Mouse (Mus musculus): ENCODE results near the gene Zfp280b.
"Not testable (repeated sequence)": the region's sequence is repeated elsewhere in the genome, so short reads cannot be mapped to it uniquely, and the experiment has no call there.

The Zfp280b gene

GRCm38 (mm10) chr10:76032402-76033118 lies at the start of gene Zfp280b:
Gene Zfp280b (plus strand): TSS chr10:76032650.
- peak; percentile 98 for DNase-seq (ENCODE audit: low spot score)

DNA sequence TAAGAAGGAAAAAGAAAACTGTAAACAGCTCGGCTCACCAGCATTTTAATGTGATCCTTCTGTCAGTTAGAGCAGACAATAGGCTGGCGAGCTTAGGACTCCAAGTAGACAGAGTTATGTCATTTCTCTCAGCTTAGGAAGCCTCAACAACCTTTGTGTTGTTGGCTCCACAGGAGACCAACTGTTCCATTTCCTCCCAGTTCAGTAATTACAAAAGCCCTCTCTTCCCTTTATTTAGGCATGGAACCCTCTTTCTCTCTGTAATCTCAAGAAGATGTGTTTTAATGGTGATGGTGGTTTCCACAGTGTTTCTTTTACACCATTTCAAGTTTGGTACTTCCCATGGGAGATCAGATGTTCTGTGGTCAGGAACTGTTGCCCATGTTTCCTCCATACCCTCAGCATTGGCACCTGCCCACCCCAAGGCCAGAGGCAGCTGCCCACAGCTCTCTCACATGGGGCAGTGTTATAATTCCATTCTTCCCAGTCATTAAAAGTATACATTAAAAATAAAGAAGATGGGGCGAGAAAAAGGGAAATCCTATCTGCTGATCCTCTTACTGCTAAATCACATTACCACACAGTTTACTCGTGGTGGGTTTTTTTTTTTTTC lies 41.9 kb upstream of the Zfp280b start:
- no peak for DNase-seq (ENCODE audit: low spot score)

GRCm38 (mm10) chr10:75993616-75994240 lies 38.7 kb upstream of the Zfp280b start:
- no peak for DNase-seq (ENCODE audit: low spot score)

DNA sequence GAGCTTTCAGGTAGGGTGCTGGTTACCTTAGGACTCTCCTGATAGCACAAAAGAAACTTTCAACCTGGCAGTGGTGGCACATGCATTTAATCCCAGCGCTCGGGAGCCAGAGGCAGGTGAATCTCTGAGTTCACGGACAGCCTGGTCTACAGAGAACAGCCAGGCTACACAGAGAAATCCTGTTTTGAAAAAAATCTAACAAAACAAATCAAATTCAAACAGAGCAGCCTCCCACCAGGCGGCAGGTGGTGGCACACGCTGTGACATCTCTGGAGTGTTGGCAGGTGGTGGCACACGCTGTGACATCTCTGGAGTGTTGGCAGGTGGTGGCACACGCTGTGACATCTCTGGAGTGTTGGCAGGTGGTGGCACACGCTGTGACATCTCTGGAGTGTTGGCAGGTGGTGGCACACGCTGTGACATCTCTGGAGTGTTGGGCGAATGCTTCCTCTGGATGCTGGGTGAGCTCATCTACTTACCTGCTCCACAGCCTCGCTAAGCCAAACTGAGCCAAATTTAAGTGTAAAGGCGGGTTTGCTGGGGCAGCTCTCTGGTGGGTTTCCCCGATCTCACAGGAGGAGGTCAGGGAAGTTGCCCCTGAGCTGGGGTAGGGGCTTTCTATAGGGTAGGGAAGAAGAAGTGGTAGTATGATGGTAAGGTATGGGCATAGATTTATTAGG lies 37.8 kb upstream of the Zfp280b start:
- DNase-seq (ENCODE audit: low spot score): not testable (repeated sequence)

- DNase-seq (ENCODE audit: low spot score): no peak
These were observed 37.0 kb upstream of the Zfp280b start for GRCm38 (mm10) chr10:75995463-75995862.

GRCm38 (mm10) chr10:75996315-75996714 lies 36.1 kb upstream of the Zfp280b start:
- no peak for DNase-seq (ENCODE audit: low spot score)

GRCm38 (mm10) chr10:76001160-76001559 lies 31.3 kb upstream of the Zfp280b start:
- DNase-seq (ENCODE audit: low spot score): peak; percentile 6

GRCm38 (mm10) chr10:76002101-76002521 lies 30.3 kb upstream of the Zfp280b start:
- DNase-seq (ENCODE audit: low spot score): no peak

DNA sequence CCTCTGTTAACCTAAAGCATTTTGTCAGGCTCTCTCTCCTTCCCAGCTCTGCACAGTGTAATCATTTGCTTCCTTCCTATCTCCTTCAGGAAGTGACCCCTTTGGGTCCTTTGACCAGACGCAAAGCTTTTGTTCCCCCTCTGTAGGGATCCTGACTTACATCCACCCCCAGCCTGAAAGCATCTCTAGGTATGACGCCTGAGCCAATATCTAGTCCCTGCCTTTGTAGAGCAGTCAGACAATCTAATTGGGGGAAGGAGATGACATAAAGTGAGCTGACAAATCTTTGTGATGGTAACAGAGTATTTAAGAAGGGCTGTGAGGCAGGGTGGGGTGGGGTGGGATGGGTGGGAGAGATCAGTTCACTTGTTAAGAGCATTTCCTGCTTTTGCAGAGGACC lies 29.8 kb upstream of the Zfp280b start:
- DNase-seq (ENCODE audit: low spot score): no peak

DNA sequence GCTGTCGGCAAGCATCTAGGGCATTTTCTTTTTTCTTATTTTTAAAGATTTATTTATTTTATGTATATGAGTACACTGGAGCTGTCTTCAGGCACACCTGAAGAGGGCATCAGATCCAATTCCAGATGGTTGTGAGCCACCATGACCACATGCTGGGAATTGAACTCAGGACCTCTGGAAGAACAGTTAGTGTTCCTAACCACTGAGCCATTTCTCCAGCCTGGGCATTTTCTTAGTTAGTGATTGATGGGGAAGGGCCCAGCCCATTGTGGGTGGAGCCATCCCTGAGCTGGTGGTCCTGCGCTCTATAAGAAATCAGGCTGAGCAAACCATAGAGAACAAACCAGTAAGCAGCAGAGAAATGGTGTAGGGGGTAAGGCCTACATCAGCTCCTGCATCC lies 29.2 kb upstream of the Zfp280b start:
- DNase-seq (ENCODE audit: low spot score): no peak

DNA sequence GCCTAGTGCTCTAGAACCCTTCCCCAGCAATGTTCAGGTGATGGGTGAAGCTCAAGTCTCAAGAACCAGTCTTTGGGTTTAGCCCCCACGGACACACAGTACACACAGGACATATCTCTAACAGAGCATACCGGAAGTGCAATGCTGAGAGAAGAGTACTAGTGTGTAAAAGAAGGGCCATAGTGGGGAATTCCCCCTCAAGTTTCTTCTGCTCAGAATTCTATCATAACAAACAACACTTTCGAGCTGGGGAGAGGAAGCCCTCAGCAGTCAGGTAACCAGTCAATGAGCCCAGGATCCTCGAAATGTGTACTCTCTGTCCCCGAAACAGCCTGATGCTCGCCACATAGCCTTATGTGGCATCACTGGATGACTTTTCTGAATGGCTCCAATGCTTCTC lies 26.1 kb upstream of the Zfp280b start:
- no peak for DNase-seq (ENCODE audit: low spot score)

DNA sequence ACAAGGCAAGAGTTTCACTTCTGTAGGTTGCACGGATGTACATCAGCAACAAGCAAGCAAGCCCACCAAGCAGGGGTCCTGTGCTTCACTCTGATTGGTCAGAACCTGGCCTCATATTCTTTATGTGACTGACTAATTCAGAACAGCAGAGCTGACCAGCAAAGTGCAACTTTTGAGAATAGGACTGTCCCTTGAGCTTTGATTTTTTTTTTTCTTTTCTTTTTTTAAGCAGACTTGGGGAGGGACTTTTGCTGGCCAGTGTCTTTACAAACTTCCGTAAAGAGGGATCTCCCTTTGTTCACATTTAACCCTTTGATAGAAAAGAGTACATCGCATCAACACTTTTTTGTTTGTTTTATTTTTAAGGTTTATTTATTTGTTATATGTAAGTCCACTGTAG lies 22.6 kb upstream of the Zfp280b start:
- no peak for DNase-seq (ENCODE audit: low spot score)

DNA sequence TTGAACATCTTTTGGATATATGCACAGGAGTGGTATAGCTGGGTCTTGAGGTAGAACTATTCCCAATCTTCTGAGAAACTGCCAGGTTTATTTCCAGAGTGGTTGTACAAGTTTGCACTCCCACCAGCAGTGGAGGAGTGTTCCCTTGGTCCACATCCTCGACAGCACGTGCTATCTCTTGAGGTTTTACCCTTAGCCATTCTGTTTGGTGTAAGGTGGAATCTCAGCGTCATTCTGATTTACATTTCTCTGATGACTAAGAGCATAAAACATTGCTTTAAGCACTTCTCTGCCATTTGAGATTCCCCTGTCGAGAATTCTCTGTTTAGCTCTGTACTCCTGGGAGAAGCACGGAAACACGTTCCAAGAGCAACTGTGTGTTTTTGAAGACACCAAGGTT lies 19.5 kb upstream of the Zfp280b start:
- DNase-seq (ENCODE audit: low spot score): no peak

DNA sequence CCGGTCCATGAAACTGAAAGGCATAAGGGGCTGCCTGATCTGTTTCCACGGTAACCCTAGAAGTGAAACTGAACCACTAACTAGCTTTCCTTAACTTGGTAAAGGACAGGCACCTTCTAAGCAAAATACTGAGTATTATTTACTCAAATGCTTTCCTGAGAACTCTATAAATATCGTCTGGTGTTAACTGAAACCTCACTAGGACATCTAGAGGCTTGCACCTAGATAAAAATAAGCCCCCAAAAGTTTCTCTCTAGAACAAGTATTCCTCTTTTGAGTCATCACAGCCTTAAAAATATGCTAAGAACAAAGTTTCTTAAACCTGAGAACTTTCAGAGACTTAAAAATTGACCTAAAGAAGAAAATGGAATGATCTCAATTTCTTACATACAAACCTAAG lies 15.6 kb upstream of the Zfp280b start:
- no peak for DNase-seq (ENCODE audit: low spot score)

DNA sequence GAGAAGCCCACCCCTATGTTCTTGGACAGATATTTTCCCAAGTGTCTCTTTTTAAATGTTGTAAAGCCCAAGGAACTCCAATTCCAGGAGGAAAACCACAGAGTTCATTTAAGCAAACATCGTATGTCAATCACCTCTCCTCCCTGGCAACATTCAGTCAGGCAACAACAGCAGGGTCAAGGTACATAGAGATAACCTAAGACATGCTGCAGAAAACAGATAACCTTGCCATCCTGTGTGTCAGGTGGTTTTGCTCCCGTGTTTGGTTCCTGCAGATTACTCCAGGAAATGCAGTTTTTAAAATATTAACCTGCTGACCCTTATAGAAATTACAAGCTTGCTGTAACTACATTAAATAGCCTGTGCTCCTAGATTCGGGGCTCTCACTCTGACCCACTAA lies 10.7 kb upstream of the Zfp280b start:
- DNase-seq (ENCODE audit: low spot score): no peak

DNA sequence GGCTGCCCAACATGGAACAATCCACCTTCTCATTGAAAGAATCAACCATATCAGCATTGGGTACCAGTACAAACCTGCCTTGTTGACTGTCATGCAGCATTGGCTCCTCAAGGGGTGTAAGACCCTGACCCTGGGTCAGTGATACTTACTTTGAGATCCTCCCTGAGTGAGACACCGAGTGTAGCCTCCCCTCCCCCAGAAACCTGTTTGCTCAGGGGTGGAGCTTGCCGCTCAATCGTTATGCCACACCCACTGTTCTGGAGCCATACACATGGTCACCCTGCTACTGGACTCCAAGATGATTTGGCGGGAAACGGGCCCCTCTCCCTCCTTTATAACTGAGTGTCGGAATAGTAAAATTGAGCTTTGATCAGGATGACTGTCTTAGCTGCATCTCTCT lies 8.5 kb upstream of the Zfp280b start:
- DNase-seq (ENCODE audit: low spot score): no peak

- no peak for DNase-seq (ENCODE audit: low spot score)
These were observed 6.8 kb upstream of the Zfp280b start for GRCm38 (mm10) chr10:76025470-76026190.

DNA sequence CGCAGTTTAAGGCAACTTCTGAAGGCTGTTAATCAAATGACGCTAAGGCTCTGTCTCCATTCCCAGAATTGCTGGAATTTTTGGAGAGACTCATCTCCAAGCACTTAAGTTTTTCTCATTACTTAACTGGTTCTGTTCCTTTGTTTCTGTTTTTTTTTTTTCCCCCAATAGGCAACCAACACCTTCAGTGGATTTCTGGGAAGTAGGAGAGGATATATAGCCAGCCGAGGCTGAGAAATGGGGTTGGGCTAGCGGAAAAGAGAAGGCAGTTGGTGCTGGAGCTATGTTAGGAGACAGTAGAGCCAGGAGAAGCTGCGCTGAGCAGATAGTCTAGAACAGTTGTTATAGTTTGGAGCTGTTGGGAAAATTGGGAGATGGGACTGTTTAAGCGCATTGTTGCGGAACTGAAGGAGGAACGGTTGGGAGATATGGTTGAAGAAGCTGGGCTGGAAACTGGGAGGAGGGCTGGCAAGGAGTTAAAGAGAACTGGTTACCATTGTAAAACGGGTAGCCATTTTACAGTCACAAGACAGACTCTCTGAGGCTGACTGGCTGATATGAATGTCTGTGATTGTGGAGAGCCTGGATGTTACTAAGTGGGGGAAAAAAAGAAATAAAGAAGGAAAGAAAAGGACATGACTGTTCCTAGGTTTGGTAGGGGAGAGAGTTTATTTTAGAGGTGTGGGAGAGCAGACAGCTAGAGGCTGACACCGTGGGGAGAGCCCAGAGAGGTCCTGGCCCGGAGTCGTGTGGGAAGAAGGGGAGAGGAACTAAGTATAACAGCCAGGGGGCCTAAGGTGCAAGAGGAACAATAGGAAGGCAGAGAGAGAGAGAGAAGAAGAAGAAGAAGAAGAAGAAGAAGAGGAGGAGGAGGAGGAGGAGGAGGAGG lies 5.1 kb upstream of the Zfp280b start:
- DNase-seq (ENCODE audit: low spot score): no peak

DNA sequence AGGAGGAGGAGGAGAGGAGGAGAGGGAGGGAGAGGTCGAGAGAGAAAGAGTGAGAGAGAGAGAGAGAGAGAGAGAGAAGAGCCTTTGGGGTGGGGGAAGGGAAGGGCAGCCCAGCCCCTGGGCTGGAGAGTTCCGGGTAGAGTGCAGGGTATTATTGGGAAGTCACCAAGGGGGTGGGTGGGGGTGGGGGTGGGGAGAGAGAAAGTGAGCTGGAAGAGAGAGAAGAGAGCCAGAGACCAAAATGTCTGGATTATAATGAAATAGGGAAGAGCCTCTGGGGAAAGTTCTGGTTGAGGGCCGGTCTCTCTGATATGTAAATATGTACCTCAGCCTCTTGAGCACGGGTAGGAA lies 4.5 kb upstream of the Zfp280b start:
- no peak for DNase-seq (ENCODE audit: low spot score)

- no peak for DNase-seq (ENCODE audit: low spot score)
These were observed 4.1 kb upstream of the Zfp280b start for GRCm38 (mm10) chr10:76028396-76028795.

DNA sequence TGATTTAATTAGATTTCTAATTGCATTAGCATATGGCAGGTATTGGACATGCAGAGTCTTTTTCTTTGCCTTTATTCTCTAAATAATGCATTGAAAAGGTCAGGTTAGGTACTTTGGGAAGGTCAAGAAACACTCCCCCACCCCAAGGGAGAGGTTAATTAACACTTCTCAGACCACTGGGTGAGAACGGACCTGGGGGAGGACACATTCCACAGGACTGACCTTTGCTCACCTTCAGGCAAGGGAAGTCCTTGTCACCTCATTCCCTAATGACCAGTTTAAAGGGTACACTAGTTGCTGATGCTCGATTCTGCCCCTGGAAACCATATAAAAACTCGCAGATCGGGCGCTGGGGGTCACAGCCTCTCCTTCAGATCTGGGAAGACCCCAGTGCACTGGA lies 3.2 kb upstream of the Zfp280b start:
- no peak for DNase-seq (ENCODE audit: low spot score)
